Mouse (Mus musculus): ENCODE measurements around the gene Plch1. TPM values are rescaled to one million over a fixed set of nuclear protein-coding genes. Genes with fewer than 3 reads are reported as not detected.

The Plch1 gene
- 1.00 and 1.5 TPM in 2 replicates for polyA plus RNA-seq (2015; fragmentation: Nextera tagmentation; extraction: Ambion mirVana)

- Histone ChIP-seq H3K4me3 (ENCODE audit: low read depth, low read length) (peak within 1 kb of the TSS; percentile 55), H3K27ac (ENCODE audit: low read length) (peak within 1 kb of the TSS; percentile 20; the same call in 1 of the 2 replicates), H3K36me3 (ENCODE audit: insufficient read depth, low read length) (no peaks in the 10 kb centered on the region), H3K4me1 (ENCODE audit: insufficient read depth, low read depth, low read length) (peaks cover 4% of the 10 kb centered on the region; the same call in 1 of the 2 replicates), H3K9ac (replicated peaks; ENCODE audit: low read depth) (no peak within 1 kb of the TSS; the same call in 1 of the 2 replicates), H3K27me3 (replicated peaks; ENCODE audit: insufficient read depth, low read length) (no peaks in the 10 kb centered on the region), H3K9me3 (ENCODE audit: low read length) (no peaks in the 10 kb centered on the region), H3K4me2 (replicated peaks; ENCODE audit: low read depth, low read length) (peak within 1 kb of the TSS; percentile 98)
- under 1% methylated on average over 12 of the region's 12 CpGs for WGBS
- TF ChIP-seq EP300 (IDR thresholded peaks at IDR 0.05) (no peak), CTCF (IDR thresholded peaks at IDR 0.05) (no peak)
- ATAC-seq (peak; percentile 81), DNase-seq (ENCODE audit: low spot score) (peak; percentile 69)
Measured at GRCm38 (mm10) chr3:63899309-63899695, at the start of gene Plch1. Gene Plch1, minus strand, starts transcription at chr3:63899472.

GRCm38 (mm10) chr3:63941204-63941850 lies 42.1 kb upstream of the Plch1 start:
- H3K36me3 ChIP-seq (ENCODE audit: insufficient read depth, low read length), result no peaks in the 10 kb centered on the region
- no peak for ATAC-seq

GRCm38 (mm10) chr3:63938928-63939327 lies 39.7 kb upstream of the Plch1 start:
- TF ChIP-seq CTCF (IDR thresholded peaks at IDR 0.05) (no peak), EP300 (IDR thresholded peaks at IDR 0.05) (no peak)
- Histone ChIP-seq H3K4me1 (ENCODE audit: insufficient read depth, low read depth, low read length) (no peaks in the 10 kb centered on the region), H3K4me3 (ENCODE audit: low read depth, low read length) (no peak overlapping the region), H3K27me3 (replicated peaks; ENCODE audit: insufficient read depth, low read length) (no peaks in the 10 kb centered on the region), H3K27ac (ENCODE audit: low read length) (no peak overlapping the region), H3K36me3 (ENCODE audit: insufficient read depth, low read length) (no peaks in the 10 kb centered on the region), H3K4me2 (replicated peaks; ENCODE audit: low read depth, low read length) (no peak overlapping the region), H3K9ac (replicated peaks; ENCODE audit: low read depth) (no peak overlapping the region), H3K9me3 (ENCODE audit: low read length) (no peaks in the 10 kb centered on the region)
- no peak for DNase-seq (ENCODE audit: low spot score)
- ATAC-seq, result no peak
- 73% methylated on average over 2 of the region's 2 CpGs for WGBS

More at GRCm38 (mm10) chr3:63941204-63941850, 42.1 kb upstream of the Plch1 start:
- H3K9ac ChIP-seq (replicated peaks; ENCODE audit: low read depth), result no peak overlapping the region
- 77% methylated on average over 2 of the region's 2 CpGs for WGBS
- no peaks in the 10 kb centered on the region for H3K27me3 ChIP-seq (replicated peaks; ENCODE audit: insufficient read depth, low read length)
- TF ChIP-seq EP300 (IDR thresholded peaks at IDR 0.05), result no peak
- no peak for TF ChIP-seq CTCF (IDR thresholded peaks at IDR 0.05)
- no peak overlapping the region for H3K4me3 ChIP-seq (ENCODE audit: low read depth, low read length)
- no peaks in the 10 kb centered on the region for H3K9me3 ChIP-seq (ENCODE audit: low read length)
- DNase-seq (ENCODE audit: low spot score), result no peak
- no peaks in the 10 kb centered on the region for H3K4me1 ChIP-seq (ENCODE audit: insufficient read depth, low read depth, low read length)
- no peak overlapping the region for H3K4me2 ChIP-seq (replicated peaks; ENCODE audit: low read depth, low read length)
- H3K27ac ChIP-seq (ENCODE audit: low read length), result no peak overlapping the region

- no peaks in the 10 kb centered on the region; the same call in 1 of the 2 replicates for H3K36me3 ChIP-seq (ENCODE audit: insufficient read depth, low read length)
- peak within 1 kb of the TSS; percentile 77 for H3K27ac ChIP-seq (ENCODE audit: low read length)
- H3K9ac ChIP-seq (replicated peaks; ENCODE audit: low read depth), result peak within 1 kb of the TSS; percentile 79
- H3K4me2 ChIP-seq (replicated peaks; ENCODE audit: low read depth, low read length), result peak within 1 kb of the TSS; percentile 65
- H3K4me1 ChIP-seq (ENCODE audit: insufficient read depth, low read depth, low read length), result no peaks in the 10 kb centered on the region
- 5% methylated on average over 48 of the region's 48 CpGs for WGBS
- no peaks in the 10 kb centered on the region for H3K9me3 ChIP-seq (ENCODE audit: low read length)
- peak within 1 kb of the TSS; percentile 61 for H3K4me3 ChIP-seq (ENCODE audit: low read depth, low read length)
- peak; percentile 92 for DNase-seq (ENCODE audit: low spot score)
- no peaks in the 10 kb centered on the region for H3K27me3 ChIP-seq (replicated peaks; ENCODE audit: insufficient read depth, low read length)
- peak; percentile 98 for ATAC-seq
- TF ChIP-seq CTCF (IDR thresholded peaks at IDR 0.05) (peak; percentile 89), EP300 (IDR thresholded peaks at IDR 0.05) (no peak)
Measured at GRCm38 (mm10) chr3:63928878-63929859, 29.9 kb upstream of the Plch1 start, which contains the start of gene E130311K13Rik. Gene E130311K13Rik, minus strand, starts transcription at chr3:63929472.

GRCm38 (mm10) chr3:63919634-63920033 lies 20.4 kb upstream of the Plch1 start:
- H3K4me2 ChIP-seq (replicated peaks; ENCODE audit: low read depth, low read length), result no peak overlapping the region
- ATAC-seq (no peak), DNase-seq (ENCODE audit: low spot score) (peak; percentile 33)
- H3K27me3 ChIP-seq (replicated peaks; ENCODE audit: insufficient read depth, low read length), result no peaks in the 10 kb centered on the region
- 62% methylated on average over 3 of the region's 3 CpGs for WGBS
- H3K27ac ChIP-seq (ENCODE audit: low read length), result no peak overlapping the region
- H3K36me3 ChIP-seq (ENCODE audit: insufficient read depth, low read length), result peaks cover 4% of the 10 kb centered on the region; the same call in 1 of the 2 replicates
- TF ChIP-seq EP300 (IDR thresholded peaks at IDR 0.05) (no peak), CTCF (IDR thresholded peaks at IDR 0.05) (peak; percentile 66)
- H3K4me1 ChIP-seq (ENCODE audit: insufficient read depth, low read depth, low read length), result no peaks in the 10 kb centered on the region
- no peak overlapping the region for H3K4me3 ChIP-seq (ENCODE audit: low read depth, low read length)
- H3K9me3 ChIP-seq (ENCODE audit: low read length), result no peaks in the 10 kb centered on the region
- H3K9ac ChIP-seq (replicated peaks; ENCODE audit: low read depth), result no peak overlapping the region

GRCm38 (mm10) chr3:63910301-63910700 lies 11.0 kb upstream of the Plch1 start:
- Histone ChIP-seq H3K4me3 (ENCODE audit: low read depth, low read length) (no peak overlapping the region), H3K27ac (ENCODE audit: low read length) (no peak overlapping the region), H3K4me1 (ENCODE audit: insufficient read depth, low read depth, low read length) (no peaks in the 10 kb centered on the region), H3K27me3 (replicated peaks; ENCODE audit: insufficient read depth, low read length) (no peaks in the 10 kb centered on the region), H3K36me3 (ENCODE audit: insufficient read depth, low read length) (no peaks in the 10 kb centered on the region), H3K9me3 (ENCODE audit: low read length) (no peaks in the 10 kb centered on the region), H3K9ac (replicated peaks; ENCODE audit: low read depth) (no peak overlapping the region), H3K4me2 (replicated peaks; ENCODE audit: low read depth, low read length) (no peak overlapping the region)
- DNase-seq (ENCODE audit: low spot score) (no peak), ATAC-seq (no peak)
- TF ChIP-seq CTCF (IDR thresholded peaks at IDR 0.05), result no peak
- 38% methylated on average over 4 of the region's 4 CpGs for WGBS
